Mouse (Mus musculus): ENCODE measurements at regions not wholly inside any gene's neighbourhood (a gene's known extent, or its start where the extent isn't known, plus 50 kb on each side); places are given as distances from the start of the nearest gene placed in this dataset.

DNA sequence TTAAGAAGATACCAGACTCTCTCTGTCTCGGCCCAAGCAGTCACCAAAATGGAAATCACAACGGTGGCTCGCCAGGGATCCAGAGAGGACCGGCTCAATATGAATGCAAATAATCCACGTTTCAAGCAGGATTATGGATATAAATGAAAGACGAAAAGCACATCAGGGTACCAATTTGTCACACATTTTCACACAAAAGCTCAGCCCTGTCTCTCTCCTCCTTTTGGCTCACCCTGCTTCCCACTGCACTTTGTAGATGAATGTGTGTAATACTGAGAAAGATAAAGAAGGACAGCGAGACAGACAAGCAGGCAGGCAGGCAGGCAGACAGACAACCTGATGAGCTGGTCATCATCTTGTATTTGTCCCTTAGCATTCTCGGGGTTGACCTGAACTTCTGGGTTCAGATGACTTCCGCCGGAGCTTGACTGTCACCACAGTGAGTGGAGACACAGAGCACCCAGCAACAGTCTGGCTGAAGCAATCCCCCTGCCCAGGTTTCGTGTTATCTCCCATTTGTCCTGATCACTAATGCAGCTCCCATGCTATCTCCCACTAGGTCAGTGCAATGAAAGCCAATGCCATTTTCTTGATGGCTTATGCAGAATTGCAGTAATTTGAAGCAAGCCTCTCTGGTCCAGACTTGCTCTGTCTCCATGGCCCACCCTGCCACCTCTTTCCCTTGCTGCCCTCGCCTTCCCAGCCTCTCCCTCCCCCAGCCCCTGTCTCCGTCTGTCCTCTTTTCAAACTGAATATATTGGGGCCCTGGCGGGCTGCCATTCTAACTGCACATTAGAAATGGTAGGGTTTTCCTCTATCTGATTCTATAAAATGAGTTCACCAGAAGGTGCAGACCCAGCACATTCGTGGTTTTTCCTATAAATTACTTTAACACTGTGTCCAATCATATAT is 363.1 kb downstream of the Psat1 start:
- H3K27ac ChIP-seq (ENCODE audit: low read depth, low read length) = no peak overlapping the region

DNA sequence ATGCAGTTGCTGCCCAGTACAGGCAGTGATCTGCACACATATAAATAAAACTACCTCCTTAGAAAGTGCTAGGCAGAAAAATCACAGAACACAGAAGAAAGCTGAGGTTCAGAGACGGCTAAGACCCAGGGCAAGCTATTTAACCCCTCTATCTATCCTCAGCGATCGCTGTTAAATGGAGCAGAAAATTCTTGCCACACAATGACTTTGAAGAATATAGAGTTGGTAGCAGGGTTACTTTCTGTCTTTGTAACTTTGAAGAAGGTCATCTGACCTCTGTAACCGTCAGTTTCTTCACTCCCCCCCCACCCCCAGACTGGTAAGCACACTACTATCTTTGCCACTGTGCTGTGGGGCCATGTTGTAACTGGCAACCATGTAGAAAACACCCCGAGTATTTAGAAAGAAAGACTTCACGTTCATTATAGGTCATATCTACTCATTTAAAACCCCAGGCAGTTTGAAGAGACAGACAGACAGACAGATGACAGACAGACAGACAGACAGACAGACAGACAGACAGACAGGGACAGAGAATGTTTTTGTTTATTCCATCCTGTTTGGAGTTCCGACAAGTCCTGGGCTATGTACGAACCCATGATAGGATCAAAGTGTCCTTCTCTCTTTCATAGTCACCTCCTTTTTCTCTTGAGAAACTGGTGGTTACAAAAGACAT is 363.9 kb downstream of the Psat1 start:
- Histone ChIP-seq H3K27me3 (ENCODE audit: control insufficient read depth, insufficient read depth, low read length) (no peaks in the 10 kb centered on the region), H3K4me2 (ENCODE audit: low read depth, low read length, severe bottlenecking) (no peak overlapping the region), H3K9me3 (ENCODE audit: control insufficient read depth, low read length) (no peaks in the 10 kb centered on the region; the same call in 1 of the 2 replicates), H3K27ac (ENCODE audit: low read depth, low read length) (no peak overlapping the region), H3K36me3 (ENCODE audit: control insufficient read depth, insufficient read depth, low read length) (no peaks in the 10 kb centered on the region), H3K4me1 (replicated peaks; ENCODE audit: control insufficient read depth, insufficient read depth, low read length) (no peaks in the 10 kb centered on the region), H3K4me3 (ENCODE audit: low read depth, low read length) (no peak overlapping the region), H3K9ac (ENCODE audit: low read length) (no peak overlapping the region)
- no peak for DNase-seq (ENCODE audit: low spot score)
- no peak for ATAC-seq (replicated peaks; ENCODE audit: low FRiP score)
- 54% methylated on average over 8 of the region's 8 CpGs for WGBS

More for the DNA sequence above, 363.1 kb downstream of the Psat1 start:
- WGBS = 62% methylated on average over 15 of the region's 15 CpGs
- DNase-seq (ENCODE audit: low spot score) (no peak), ATAC-seq (replicated peaks; ENCODE audit: low FRiP score) (no peak)
- Histone ChIP-seq H3K4me3 (ENCODE audit: low read depth, low read length) (no peak overlapping the region), H3K9me3 (ENCODE audit: control insufficient read depth, low read length) (no peaks in the 10 kb centered on the region; the same call in 1 of the 2 replicates), H3K36me3 (ENCODE audit: control insufficient read depth, insufficient read depth, low read length) (no peaks in the 10 kb centered on the region), H3K27me3 (ENCODE audit: control insufficient read depth, insufficient read depth, low read length) (no peaks in the 10 kb centered on the region), H3K9ac (ENCODE audit: low read length) (no peak overlapping the region), H3K4me2 (ENCODE audit: low read depth, low read length, severe bottlenecking) (no peak overlapping the region), H3K4me1 (replicated peaks; ENCODE audit: control insufficient read depth, insufficient read depth, low read length) (no peaks in the 10 kb centered on the region)

DNA sequence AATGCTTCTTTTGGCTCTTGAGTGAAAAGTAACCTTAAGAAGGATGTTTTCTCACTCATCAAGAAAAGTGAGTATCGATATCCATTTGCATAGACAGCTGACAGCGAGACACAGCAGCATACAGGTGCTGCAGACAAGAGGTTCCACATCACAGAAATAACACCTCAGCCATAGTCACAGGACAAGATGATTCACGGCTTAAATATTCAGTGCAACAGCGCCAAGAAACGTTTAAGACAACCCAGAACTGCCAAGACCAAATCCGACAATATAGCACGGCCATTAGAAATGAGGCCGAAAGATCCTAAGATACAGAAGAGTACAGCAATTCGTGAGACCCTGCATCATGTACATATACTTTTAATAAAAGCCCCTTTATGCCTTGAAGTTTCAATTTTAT is 375.9 kb downstream of the Psat1 start:
- Histone ChIP-seq H3K4me2 (ENCODE audit: low read depth, low read length, severe bottlenecking) (no peak overlapping the region), H3K9me3 (ENCODE audit: control insufficient read depth, low read length) (no peaks in the 10 kb centered on the region), H3K36me3 (ENCODE audit: control insufficient read depth, insufficient read depth, low read length) (no peaks in the 10 kb centered on the region), H3K4me3 (ENCODE audit: low read depth, low read length) (no peak overlapping the region), H3K9ac (ENCODE audit: low read length) (no peak overlapping the region), H3K27me3 (ENCODE audit: control insufficient read depth, insufficient read depth, low read length) (no peaks in the 10 kb centered on the region), H3K27ac (ENCODE audit: low read depth, low read length) (no peak overlapping the region), H3K4me1 (replicated peaks; ENCODE audit: control insufficient read depth, insufficient read depth, low read length) (no peaks in the 10 kb centered on the region)
- WGBS = 90% methylated on average over 9 of the region's 9 CpGs
- DNase-seq (ENCODE audit: low spot score) (no peak), ATAC-seq (replicated peaks; ENCODE audit: low FRiP score) (no peak)

DNA sequence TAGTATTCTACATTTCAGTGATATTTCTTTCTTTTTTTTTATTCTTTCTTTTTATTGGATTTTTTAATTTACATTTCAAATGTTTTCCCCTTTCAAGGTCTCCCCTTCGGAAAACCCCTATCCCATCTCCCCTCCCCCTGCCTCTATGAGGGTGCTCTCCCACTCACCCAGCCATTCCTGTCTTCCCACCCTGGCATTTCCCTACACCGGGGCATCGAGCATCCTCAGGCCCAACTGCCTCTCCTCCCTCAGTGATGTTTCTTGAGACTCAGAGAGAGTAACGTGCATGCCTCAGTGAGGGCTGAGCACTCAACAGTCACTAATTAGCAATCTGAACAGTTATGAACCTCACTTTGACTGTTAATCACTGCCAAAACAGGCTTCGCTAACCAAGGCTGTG is 385.6 kb downstream of the Psat1 start:
- Histone ChIP-seq H3K9ac (ENCODE audit: low read length) (no peak overlapping the region), H3K4me3 (ENCODE audit: low read depth, low read length) (no peak overlapping the region), H3K27me3 (ENCODE audit: control insufficient read depth, insufficient read depth, low read length) (no peaks in the 10 kb centered on the region), H3K9me3 (ENCODE audit: control insufficient read depth, low read length) (no peaks in the 10 kb centered on the region), H3K4me2 (ENCODE audit: low read depth, low read length, severe bottlenecking) (no peak overlapping the region), H3K36me3 (ENCODE audit: control insufficient read depth, insufficient read depth, low read length) (no peaks in the 10 kb centered on the region), H3K27ac (ENCODE audit: low read depth, low read length) (no peak overlapping the region), H3K4me1 (replicated peaks; ENCODE audit: control insufficient read depth, insufficient read depth, low read length) (no peaks in the 10 kb centered on the region)
- ATAC-seq (replicated peaks; ENCODE audit: low FRiP score) (no peak), DNase-seq (ENCODE audit: low spot score) (no peak)
- WGBS = 92% methylated on average over 5 of the region's 5 CpGs

DNA sequence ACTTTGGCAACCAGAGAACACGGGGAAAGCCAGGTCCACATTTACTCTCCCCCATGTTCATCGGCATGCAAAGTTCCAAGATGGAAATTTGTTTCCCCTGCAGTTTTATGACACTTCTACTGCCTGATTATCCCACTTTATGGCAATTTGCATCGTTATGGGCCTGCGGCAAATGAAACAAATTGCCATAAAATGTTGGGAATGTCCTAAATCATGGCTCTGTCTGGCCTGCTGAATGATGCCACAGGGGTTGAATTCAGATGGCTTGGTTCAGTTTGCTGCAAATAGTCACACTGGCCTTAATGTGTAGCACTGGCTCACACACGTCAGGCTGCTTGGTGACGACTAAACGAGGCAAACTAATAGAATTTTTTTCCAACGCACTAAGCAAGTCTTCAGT is 393.2 kb downstream of the Psat1 start:
- H3K9me3 ChIP-seq (ENCODE audit: control insufficient read depth, low read length) = no peaks in the 10 kb centered on the region
- H3K27ac ChIP-seq (ENCODE audit: low read depth, low read length) = no peak overlapping the region
- H3K4me2 ChIP-seq (ENCODE audit: low read depth, low read length, severe bottlenecking) = no peak overlapping the region
- DNase-seq (ENCODE audit: low spot score) (no peak), ATAC-seq (replicated peaks; ENCODE audit: low FRiP score) (no peak)
- 88% methylated on average over 8 of the region's 8 CpGs for WGBS
- H3K36me3 ChIP-seq (ENCODE audit: control insufficient read depth, insufficient read depth, low read length) = no peaks in the 10 kb centered on the region
- H3K4me3 ChIP-seq (ENCODE audit: low read depth, low read length) = no peak overlapping the region
- no peaks in the 10 kb centered on the region for H3K4me1 ChIP-seq (replicated peaks; ENCODE audit: control insufficient read depth, insufficient read depth, low read length)
- H3K9ac ChIP-seq (ENCODE audit: low read length) = no peak overlapping the region
- H3K27me3 ChIP-seq (ENCODE audit: control insufficient read depth, insufficient read depth, low read length) = no peaks in the 10 kb centered on the region

DNA sequence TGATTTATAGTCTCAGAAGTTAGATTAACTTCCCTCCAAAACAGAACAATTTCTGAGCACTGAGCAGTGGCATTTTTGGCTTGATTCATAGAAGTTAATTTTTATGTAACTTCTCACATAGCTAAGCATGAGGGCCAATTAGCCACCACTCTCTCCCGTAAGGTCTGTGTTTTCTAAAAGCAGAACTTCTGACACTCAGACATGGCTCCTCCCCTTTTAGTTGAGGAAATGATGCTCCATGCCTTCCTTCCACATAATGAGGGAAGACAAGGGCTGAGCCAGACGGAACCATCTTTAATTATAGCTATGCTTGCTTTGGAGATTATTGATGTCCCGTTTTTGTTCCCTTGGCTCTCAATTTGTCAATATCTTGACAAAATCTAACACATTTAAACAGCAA is 429.3 kb downstream of the Psat1 start:
- Histone ChIP-seq H3K4me2 (ENCODE audit: low read depth, low read length, severe bottlenecking) (no peak overlapping the region), H3K27ac (ENCODE audit: low read depth, low read length) (no peak overlapping the region), H3K4me3 (ENCODE audit: low read depth, low read length) (no peak overlapping the region), H3K9ac (ENCODE audit: low read length) (no peak overlapping the region), H3K9me3 (ENCODE audit: control insufficient read depth, low read length) (no peaks in the 10 kb centered on the region), H3K27me3 (ENCODE audit: control insufficient read depth, insufficient read depth, low read length) (no peaks in the 10 kb centered on the region), H3K36me3 (ENCODE audit: control insufficient read depth, insufficient read depth, low read length) (no peaks in the 10 kb centered on the region), H3K4me1 (replicated peaks; ENCODE audit: control insufficient read depth, insufficient read depth, low read length) (peaks cover 3% of the 10 kb centered on the region; the same call in 1 of the 2 replicates)
- ATAC-seq (replicated peaks; ENCODE audit: low FRiP score) (no peak), DNase-seq (ENCODE audit: low spot score) (no peak)
- 78% methylated on average over 3 of the region's 3 CpGs for WGBS

DNA sequence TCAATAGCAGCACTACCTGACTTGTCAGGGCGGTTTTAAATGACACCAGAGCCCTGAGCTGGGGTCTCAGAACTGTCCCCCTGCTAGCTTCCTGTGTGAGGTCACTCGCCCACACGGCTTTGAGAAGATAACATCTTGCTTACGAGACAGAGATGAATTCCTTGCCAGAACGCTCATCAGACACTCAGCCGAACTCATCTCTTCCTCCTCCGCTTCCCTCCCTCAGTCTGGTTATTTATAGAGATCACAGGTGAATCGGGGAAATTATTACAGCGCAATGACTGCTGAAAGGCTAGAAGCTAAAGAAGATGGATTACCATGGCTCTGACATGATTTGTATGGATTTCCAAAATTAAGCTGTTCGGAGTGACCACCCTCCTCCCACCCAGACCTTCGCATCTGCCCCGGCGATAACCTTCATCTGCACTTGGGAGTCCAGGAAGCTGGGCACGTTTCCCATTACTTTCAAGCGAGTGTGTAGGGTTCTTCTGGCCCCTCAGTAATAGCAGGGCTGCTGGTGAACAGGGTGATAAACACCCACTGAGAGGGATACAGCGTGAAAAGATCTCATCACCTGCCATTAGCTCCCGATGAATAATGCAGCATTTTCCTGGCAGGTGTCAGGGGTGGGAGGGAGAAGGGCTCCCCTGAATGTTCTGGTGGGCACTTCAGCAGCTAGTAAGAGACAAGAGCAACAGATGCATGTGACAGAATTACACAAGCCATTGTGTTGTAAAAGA is 430.4 kb downstream of the Psat1 start:
- no peak; the same call in 1 of the 2 replicates for ATAC-seq (replicated peaks; ENCODE audit: low FRiP score)
- WGBS = 61% methylated on average over 17 of the region's 17 CpGs

DNA sequence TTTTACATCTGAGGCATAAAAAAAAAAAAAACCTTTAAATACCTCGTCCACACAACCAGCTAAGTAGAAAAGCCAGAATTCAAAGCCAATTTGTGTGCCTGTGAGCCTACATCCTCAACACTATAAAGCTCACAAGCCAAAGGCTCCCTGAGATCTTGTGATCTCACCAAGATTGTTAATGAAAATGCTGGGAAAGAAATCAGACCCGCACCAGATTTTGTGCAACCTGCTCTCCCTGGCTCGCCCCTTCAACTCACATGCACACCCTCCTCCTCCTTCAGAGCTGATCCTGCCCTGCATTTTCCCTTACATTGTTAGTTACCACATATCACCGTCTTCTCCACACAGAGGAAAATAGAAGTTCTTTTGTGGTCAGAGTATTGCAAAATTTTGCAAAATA is 433.9 kb downstream of the Psat1 start:
- Histone ChIP-seq H3K4me3 (ENCODE audit: low read depth, low read length) (no peak overlapping the region), H3K27me3 (ENCODE audit: control insufficient read depth, insufficient read depth, low read length) (no peaks in the 10 kb centered on the region), H3K9ac (ENCODE audit: low read length) (no peak overlapping the region), H3K36me3 (ENCODE audit: control insufficient read depth, insufficient read depth, low read length) (no peaks in the 10 kb centered on the region), H3K4me1 (replicated peaks; ENCODE audit: control insufficient read depth, insufficient read depth, low read length) (peaks cover 3% of the 10 kb centered on the region; the same call in 1 of the 2 replicates), H3K9me3 (ENCODE audit: control insufficient read depth, low read length) (no peaks in the 10 kb centered on the region), H3K4me2 (ENCODE audit: low read depth, low read length, severe bottlenecking) (no peak overlapping the region), H3K27ac (ENCODE audit: low read depth, low read length) (no peak overlapping the region)
- WGBS = 84% methylated on average over 4 of the region's 4 CpGs
- DNase-seq (ENCODE audit: low spot score) = no peak
- no peak for ATAC-seq (replicated peaks; ENCODE audit: low FRiP score)

More for the DNA sequence above, 430.4 kb downstream of the Psat1 start:
- Histone ChIP-seq H3K9ac (ENCODE audit: low read length) (no peak overlapping the region), H3K4me1 (replicated peaks; ENCODE audit: control insufficient read depth, insufficient read depth, low read length) (peaks cover 3% of the 10 kb centered on the region; the same call in 1 of the 2 replicates), H3K9me3 (ENCODE audit: control insufficient read depth, low read length) (no peaks in the 10 kb centered on the region), H3K27me3 (ENCODE audit: control insufficient read depth, insufficient read depth, low read length) (no peaks in the 10 kb centered on the region), H3K27ac (ENCODE audit: low read depth, low read length) (no peak overlapping the region), H3K4me2 (ENCODE audit: low read depth, low read length, severe bottlenecking) (no peak overlapping the region), H3K4me3 (ENCODE audit: low read depth, low read length) (no peak overlapping the region), H3K36me3 (ENCODE audit: control insufficient read depth, insufficient read depth, low read length) (no peaks in the 10 kb centered on the region)
- DNase-seq (ENCODE audit: low spot score) = no peak

Data from forebrain, embryonic 11.5 days (tissue).